Comparison of ENCODE assay signal across 12 mouse cellular contexts in genomic region chr6:68201448-68201847, GRCm38 (mm10).
DNase-seq lines count a peak whose midpoint lies in the region; ATAC-seq and TF ChIP-seq lines count a peak whose summit lies in the region.
"Had no signal": no experiment of that assay in that cellular context is flagged by ENCODE, and none has a peak within 500 bp of the region (broad histone marks: within the 10 kb centered on the region; RNA-seq: fewer than 3 reads in every experiment).

No protein-coding gene starts in this region.

- 0 out of 2 replicates have a peak, but pooled peaks have one; percentile 28 for ATAC-seq in G1E (ENCODE audit: extremely low read depth, insufficient number of reproducible peaks, low FRiP score, poor library complexity, severe bottlenecking)

- no peaks in the 10 kb centered on the region for H3K27me3 ChIP-seq in G1E (ENCODE audit: insufficient read depth, low read length)
- H3K27me3 ChIP-seq: heart, embryonic 15.5 days; limb, embryonic 15.5 days; midbrain, embryonic 12.5 days had no signal

- H3K9me3 ChIP-seq in G1E (replicated peaks) = no peaks in the 10 kb centered on the region
- H3K9me3 ChIP-seq: heart, embryonic 15.5 days; limb, embryonic 15.5 days; midbrain, embryonic 12.5 days had no signal

- H3K36me3 ChIP-seq in G1E (replicated peaks) = no peaks in the 10 kb centered on the region
- H3K36me3 ChIP-seq: heart, embryonic 15.5 days; limb, embryonic 15.5 days; midbrain, embryonic 12.5 days had no signal

- no peak overlapping the region for H3K4me3 ChIP-seq in G1E (ENCODE audit: low read depth, low read length)
- H3K4me3 ChIP-seq: heart, embryonic 15.5 days; limb, embryonic 15.5 days; midbrain, embryonic 12.5 days had no signal

- TF ChIP-seq CTCF in G1E (IDR thresholded peaks at IDR 0.05; ENCODE audit: low read depth, low read length) = no peak

- peak; percentile 2 for DNase-seq in adrenal gland, postnatal 10 days
- DNase-seq in adrenal gland, adult 8-10 months = no peak
- DNase-seq in left cerebral cortex, adult 18-20 months (ENCODE audit: low spot score in 2 of 2) = peak; percentile 5 to 8
- no peak for DNase-seq in left cerebral cortex, adult 8-10 months (ENCODE audit: low spot score in 2 of 2)
- DNase-seq in G1E (ENCODE audit: low spot score) = no peak
- DNase-seq in layer of hippocampus, adult 9-11 months = peak; percentile 2
- DNase-seq in gastrocnemius, adult 18-20 months (ENCODE audit: low spot score) = no peak
- no peak for DNase-seq in cerebellum, adult 11 months
- DNase-seq: cerebellum, adult 9-11 months had no signal

- no peaks in the 10 kb centered on the region for H3K4me1 ChIP-seq in G1E (ENCODE audit: insufficient read depth, low read depth, low read length)
- H3K4me1 ChIP-seq: heart, embryonic 15.5 days; limb, embryonic 15.5 days; midbrain, embryonic 12.5 days had no signal

Comparison
In these comparisons a context has a peak if more than half of its experiments do, and no peak if none do; other contexts are left out.
1. DNase-seq: peak in adrenal gland, postnatal 10 days (single experiment), left cerebral cortex, adult 18-20 months (2 of 2) and layer of hippocampus, adult 9-11 months (single experiment); none in adrenal gland, adult 8-10 months (single experiment), left cerebral cortex, adult 8-10 months (0 of 2), G1E (single experiment), gastrocnemius, adult 18-20 months (single experiment) and cerebellum, adult 11 months (single experiment).